ENCODE assay signal across 18 mouse cellular contexts in genomic region chr2:94531175-94531574, GRCm38 (mm10).
DNase-seq lines count a peak whose midpoint lies in the region; ATAC-seq and TF ChIP-seq lines count a peak whose summit lies in the region.
"Had no signal": no experiment of that assay in that cellular context is flagged by ENCODE, and none has a peak within 500 bp of the region (broad histone marks: within the 10 kb centered on the region; RNA-seq: fewer than 3 reads in every experiment).

No protein-coding gene starts in this region.

- 58% methylated on average over 5 of the region's 5 CpGs for WGBS in forebrain, embryonic 14.5 days
- WGBS in forebrain, embryonic 12.5 days, result 68% methylated on average over 5 of the region's 5 CpGs
- WGBS in intestine, embryonic 15.5 days, result 23% methylated on average over 5 of the region's 5 CpGs

- no peaks in the 10 kb centered on the region for H3K4me1 ChIP-seq in forebrain, embryonic 14.5 days (ENCODE audit: control insufficient read depth, insufficient read depth, low read length)
- H3K4me1 ChIP-seq in forebrain, embryonic 12.5 days, result no peaks in the 10 kb centered on the region; the same call in 1 of the 2 replicates
- no peaks in the 10 kb centered on the region for H3K4me1 ChIP-seq in intestine, embryonic 15.5 days (replicated peaks)
- H3K4me1 ChIP-seq: limb, embryonic 12.5 days; liver, embryonic 15.5 days; midbrain, embryonic 12.5 days had no signal

- no peaks in the 10 kb centered on the region for H3K27me3 ChIP-seq in forebrain, embryonic 14.5 days (replicated peaks; ENCODE audit: control insufficient read depth, insufficient read depth, low read length)
- no peaks in the 10 kb centered on the region for H3K27me3 ChIP-seq in forebrain, embryonic 12.5 days
- H3K27me3 ChIP-seq in intestine, embryonic 15.5 days (replicated peaks), result no peaks in the 10 kb centered on the region
- H3K27me3 ChIP-seq: limb, embryonic 12.5 days; liver, embryonic 15.5 days; midbrain, embryonic 12.5 days had no signal

- no peak overlapping the region for H3K9ac ChIP-seq in forebrain, embryonic 14.5 days (ENCODE audit: low read length)
- H3K9ac ChIP-seq in forebrain, embryonic 12.5 days, result no peak overlapping the region
- no peak overlapping the region for H3K9ac ChIP-seq in intestine, embryonic 15.5 days
- H3K9ac ChIP-seq: limb, embryonic 12.5 days; liver, embryonic 15.5 days; midbrain, embryonic 12.5 days had no signal

- no peaks in the 10 kb centered on the region for H3K36me3 ChIP-seq in forebrain, embryonic 14.5 days (ENCODE audit: control insufficient read depth, insufficient read depth, low read length)
- H3K36me3 ChIP-seq in forebrain, embryonic 12.5 days (replicated peaks), result no peaks in the 10 kb centered on the region
- no peaks in the 10 kb centered on the region for H3K36me3 ChIP-seq in intestine, embryonic 15.5 days
- H3K36me3 ChIP-seq: limb, embryonic 12.5 days; liver, embryonic 15.5 days; midbrain, embryonic 12.5 days had no signal

- TF ChIP-seq CTCF in layer of hippocampus, adult 2 months (conservative IDR thresholded peaks at IDR 0.05), result no peak

- no peak; the same call in 1 of the 2 replicates for ATAC-seq in forebrain, embryonic 14.5 days
- no peak for ATAC-seq in forebrain, embryonic 12.5 days (ENCODE audit: low FRiP score)
- no peak for ATAC-seq in intestine, embryonic 15.5 days
- ATAC-seq: intestine, postnatal 0 days had no signal

- no peak overlapping the region for H3K27ac ChIP-seq in forebrain, embryonic 14.5 days (ENCODE audit: low read depth, low read length)
- H3K27ac ChIP-seq in forebrain, embryonic 12.5 days, result no peak overlapping the region
- H3K27ac ChIP-seq in layer of hippocampus, adult 2 months, result peak overlapping the region; percentile 39; the same call in 1 of the 2 replicates
- H3K27ac ChIP-seq in intestine, embryonic 15.5 days, result no peak overlapping the region
- H3K27ac ChIP-seq: gastrocnemius, adult 2 months; left cerebral cortex, adult 2 months; limb, embryonic 12.5 days; liver, embryonic 15.5 days; midbrain, embryonic 12.5 days had no signal

- peak; percentile 11 for DNase-seq in forebrain, embryonic 14.5 days (ENCODE audit: low spot score)
- DNase-seq in layer of hippocampus, adult 2 months (ENCODE audit: low spot score in 2 of 2), result no peak
- DNase-seq in layer of hippocampus, adult 11-12 months (ENCODE audit: low spot score), result no peak
- peak; percentile 50 for DNase-seq in cerebellum, adult 8-10 months
- peak; percentile 4 for DNase-seq in embryo, embryonic 11.5 days (ENCODE audit: low read depth, low spot score)
- no peak for DNase-seq in urinary bladder, adult 18-20 months (ENCODE audit: low spot score in 2 of 2)
- DNase-seq: gastrocnemius, adult 2 months; heart, postnatal 14 days; kidney, postnatal 4 days; right cerebral cortex, postnatal 14 days; thymus, adult 18-20 months had no signal

- H3K4me3 ChIP-seq in forebrain, embryonic 14.5 days (ENCODE audit: low read depth, low read length), result no peak overlapping the region
- no peak overlapping the region for H3K4me3 ChIP-seq in forebrain, embryonic 12.5 days (replicated peaks)
- no peak overlapping the region for H3K4me3 ChIP-seq in layer of hippocampus, adult 2 months
- H3K4me3 ChIP-seq in intestine, embryonic 15.5 days (replicated peaks), result no peak overlapping the region
- H3K4me3 ChIP-seq: gastrocnemius, adult 2 months; left cerebral cortex, adult 2 months; limb, embryonic 12.5 days; liver, embryonic 15.5 days; midbrain, embryonic 12.5 days had no signal

- no peaks in the 10 kb centered on the region for H3K9me3 ChIP-seq in forebrain, embryonic 14.5 days (replicated peaks; ENCODE audit: control insufficient read depth, low read length)
- no peaks in the 10 kb centered on the region for H3K9me3 ChIP-seq in forebrain, embryonic 12.5 days
- no peaks in the 10 kb centered on the region for H3K9me3 ChIP-seq in intestine, embryonic 15.5 days
- H3K9me3 ChIP-seq: limb, embryonic 12.5 days; liver, embryonic 15.5 days; midbrain, embryonic 12.5 days had no signal

- no peak overlapping the region for H3K4me2 ChIP-seq in forebrain, embryonic 14.5 days (ENCODE audit: low read length)
- no peak overlapping the region for H3K4me2 ChIP-seq in forebrain, embryonic 12.5 days
- H3K4me2 ChIP-seq in intestine, embryonic 15.5 days (replicated peaks), result no peak overlapping the region
- H3K4me2 ChIP-seq: limb, embryonic 12.5 days; liver, embryonic 15.5 days; midbrain, embryonic 12.5 days had no signal

Comparison
In these comparisons a context has a peak if more than half of its experiments do, and no peak if none do; other contexts are left out.
1. DNase-seq: peak in forebrain, embryonic 14.5 days (single experiment), cerebellum, adult 8-10 months (single experiment) and embryo, embryonic 11.5 days (single experiment); none in layer of hippocampus, adult 2 months (0 of 2), layer of hippocampus, adult 11-12 months (single experiment) and urinary bladder, adult 18-20 months (0 of 2).